Mouse (Mus musculus): ENCODE measurements at regions not wholly inside any gene's neighbourhood (a gene's known extent, or its start where the extent isn't known, plus 50 kb on each side); places are given as distances from the start of the nearest gene placed in this dataset.

DNA sequence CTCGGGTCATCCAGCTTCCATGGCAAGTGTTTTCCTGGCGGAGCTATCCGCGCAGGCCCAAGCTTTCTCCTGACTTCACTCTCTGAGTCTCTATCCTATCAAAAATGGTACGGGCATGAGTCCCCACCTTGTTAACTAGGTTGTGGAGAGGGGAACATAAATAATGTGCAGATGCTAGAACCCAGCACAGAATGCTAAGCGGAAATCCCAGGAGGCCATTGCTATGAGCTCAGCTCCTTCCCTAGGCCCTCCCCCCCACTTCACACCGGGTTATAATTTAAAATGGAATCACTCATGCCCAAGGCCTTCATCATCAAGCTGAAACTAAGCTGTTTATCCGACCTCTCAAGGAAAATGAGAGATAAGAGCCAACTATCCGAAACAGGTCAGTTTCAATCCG is 60.4 kb upstream of the Cd83 start:
- no peak for DNase-seq (ENCODE audit: low spot score in 2 of 2)

GRCm38 (mm10) chr13:43725698-43726097 is 58.9 kb upstream of the Cd83 start:
- DNase-seq (ENCODE audit: low spot score in 2 of 2) = peak in 1 of 2 experiments; percentile 55

GRCm38 (mm10) chr13:43726895-43727341 is 57.7 kb upstream of the Cd83 start:
- no peak for DNase-seq (ENCODE audit: low spot score in 2 of 2)

DNA sequence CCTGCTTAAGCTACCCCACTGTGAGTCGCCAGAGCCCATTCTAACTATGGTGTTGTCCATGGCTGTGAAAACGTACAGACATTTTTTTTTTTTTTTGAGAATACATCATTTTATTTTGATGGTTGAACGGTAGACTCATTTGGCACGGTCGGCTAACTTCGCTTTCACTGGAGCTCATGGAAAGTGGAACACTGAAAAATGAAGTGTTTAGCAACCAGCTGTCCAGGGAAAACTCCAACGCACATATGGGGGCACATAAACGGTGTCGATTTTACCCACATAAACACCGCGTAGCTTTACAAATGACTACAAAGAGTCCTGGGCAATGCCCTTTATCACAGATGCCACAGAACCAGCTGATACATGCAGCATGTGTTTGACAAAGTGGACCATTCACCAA is 55.0 kb upstream of the Cd83 start:
- DNase-seq (ENCODE audit: low spot score in 2 of 2) = no peak

- DNase-seq (ENCODE audit: low spot score in 2 of 2) = no peak
Observed at GRCm38 (mm10) chr13:43733061-43733460, 51.5 kb upstream of the Cd83 start.

DNA sequence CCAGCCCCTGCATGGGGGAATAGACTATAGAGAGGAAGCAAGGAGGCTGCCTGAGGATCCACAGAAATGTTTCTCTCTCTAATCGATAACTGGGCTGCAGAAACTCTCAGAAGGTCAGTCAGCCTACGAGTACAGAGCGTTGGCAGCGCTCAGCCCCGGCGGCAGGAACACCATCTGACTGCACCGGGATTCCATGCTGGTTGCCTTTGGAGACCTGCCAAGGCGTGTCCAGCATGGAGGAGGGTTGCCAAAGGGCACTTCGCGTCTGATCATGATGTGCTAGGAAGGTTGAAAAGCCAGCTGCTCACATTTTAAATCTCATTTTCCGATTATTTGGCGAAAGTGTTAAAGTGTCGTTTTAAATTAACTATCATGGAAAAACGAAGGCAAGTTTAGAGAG is 49.9 kb upstream of the Cd83 start:
- DNase-seq (ENCODE audit: low spot score in 2 of 2) = peak; percentile 28 to 52

All from gastrocnemius, postnatal 4 days (tissue).